Mouse (Mus musculus) stomach, embryonic 16.5 days (tissue): ENCODE measurements at regions not wholly inside any gene's neighbourhood (a gene's known extent, or its start where the extent isn't known, plus 50 kb on each side); places are given as distances from the start of the nearest gene placed in this dataset.

Experiments
- ATAC-seq: fragments of 200-750 bp; cut with Nextera tagmentation; 2 replicates; pipeline ENCODE4 v1.8.0; 2017; ENCODE audit warnings: moderate number of reproducible peaks, moderate TSS enrichment; ENCODE audit not compliant: insufficient read depth, low FRiP score
- H3K27ac ChIP-seq: fragments of 300-500 bp; sonication (generic); 2 replicates; pipeline ENCODE4 v1.5.1; 2014; ENCODE audit warnings: low read length
- H3K27me3 ChIP-seq: fragments of 300-500 bp; sonication (generic); 2 replicates; pipeline ENCODE4 v1.6.1; 2014; ENCODE audit warnings: low read length, control low read depth, mixed read lengths; ENCODE audit not compliant: control insufficient read depth, insufficient read depth
- H3K36me3 ChIP-seq: fragments of 300-500 bp; sonication (generic); 2 replicates; pipeline ENCODE4 v1.6.1; 2014; ENCODE audit warnings: low read length; ENCODE audit not compliant: control insufficient read depth, insufficient read depth
- H3K4me1 ChIP-seq: fragments of 300-500 bp; sonication (generic); 2 replicates; pipeline ENCODE4 v1.6.1; 2014; ENCODE audit warnings: low read length, control low read depth, mixed read lengths; ENCODE audit not compliant: control insufficient read depth, insufficient read depth
- H3K4me2 ChIP-seq: fragments of 300-500 bp; sonication (generic); 2 replicates; pipeline ENCODE4 v1.6.1; 2014; ENCODE audit warnings: low read depth, low read length, mixed read lengths
- H3K4me3 ChIP-seq: fragments of 300-500 bp; sonication (generic); replicated peaks from 2 replicates; pipeline ENCODE4 v1.5.1; 2014; ENCODE audit warnings: mild to moderate bottlenecking, low read length
- H3K9ac ChIP-seq: fragments of 300-500 bp; sonication (generic); 2 replicates; pipeline ENCODE4 v1.6.1; 2014; ENCODE audit warnings: low read length
- H3K9me3 ChIP-seq: fragments of 300-500 bp; sonication (generic); replicated peaks from 2 replicates; pipeline ENCODE4 v1.6.1; 2016; ENCODE audit warnings: low read length, control low read depth; ENCODE audit not compliant: control insufficient read depth
- WGBS: fragments of 180-500 bp; shearing (Covaris S2); extraction: QIAGEN DNeasy Blood & Tissue Kit; methylation state at CpG from one replicate; pipeline ENCODE4 v1.1.7; 2014; 5-methylcytosine and 5-hydroxymethylcytosine counted together

DNA sequence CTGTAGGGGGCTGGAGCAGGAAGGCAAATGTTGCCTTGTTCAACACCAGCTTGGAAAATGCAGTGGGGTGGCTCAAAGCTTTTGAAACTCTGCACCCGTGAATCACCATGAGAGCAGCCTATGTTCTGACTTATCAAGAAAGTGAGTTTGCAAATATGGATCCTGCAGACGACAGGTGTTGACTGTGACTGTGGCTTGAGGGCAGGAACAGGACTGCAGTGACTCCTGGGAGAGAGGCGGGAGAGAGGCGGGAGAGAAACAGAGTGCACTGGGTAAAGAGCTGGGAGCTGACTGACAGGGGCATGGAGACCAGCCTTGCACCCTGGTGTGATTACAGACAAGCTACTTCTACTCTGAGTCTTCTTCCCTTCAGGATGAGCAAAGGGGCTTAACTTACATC is 254.0 kb downstream of the Sec23ip start:
- H3K27me3 ChIP-seq = no peaks in the 10 kb centered on the region
- no peak overlapping the region for H3K27ac ChIP-seq
- no peak overlapping the region for H3K4me3 ChIP-seq
- peak; percentile 29; the same call in 1 of the 2 replicates for ATAC-seq
- H3K9me3 ChIP-seq = no peaks in the 10 kb centered on the region
- H3K9ac ChIP-seq = no peak overlapping the region
- H3K4me1 ChIP-seq = peaks cover 3% of the 10 kb centered on the region; the same call in 1 of the 2 replicates
- no peak overlapping the region for H3K4me2 ChIP-seq
- H3K36me3 ChIP-seq = no peaks in the 10 kb centered on the region
- 49% methylated on average over 4 of the region's 4 CpGs for WGBS

DNA sequence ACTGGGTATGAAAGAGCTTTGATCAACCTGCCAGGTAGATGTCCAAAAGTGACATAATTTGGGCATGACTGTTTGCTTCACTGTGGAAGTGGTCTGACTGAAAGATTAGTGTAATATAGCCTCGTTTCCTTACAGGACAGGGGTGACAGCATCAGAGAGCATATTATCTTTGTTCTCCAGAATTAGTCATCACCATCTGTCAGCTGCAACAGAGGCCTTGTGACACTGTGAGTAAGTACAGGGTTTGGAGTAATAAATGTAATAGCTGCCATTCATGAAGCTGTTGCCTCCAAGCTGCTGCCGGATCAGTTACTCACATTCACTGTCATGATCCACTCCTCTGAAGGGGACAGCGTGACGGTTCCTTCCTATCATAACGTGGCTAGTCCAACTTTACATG is 254.4 kb upstream of the Plpp4 start:
- H3K9me3 ChIP-seq = no peaks in the 10 kb centered on the region
- H3K27ac ChIP-seq = no peak overlapping the region
- no peaks in the 10 kb centered on the region for H3K27me3 ChIP-seq
- peaks cover 3% of the 10 kb centered on the region; the same call in 1 of the 2 replicates for H3K4me1 ChIP-seq
- H3K9ac ChIP-seq = no peak overlapping the region
- no peak for ATAC-seq
- no peak overlapping the region for H3K4me2 ChIP-seq
- no peaks in the 10 kb centered on the region for H3K36me3 ChIP-seq
- 69% methylated on average over 5 of the region's 5 CpGs for whole genome bisulfite sequencing
- no peak overlapping the region for H3K4me3 ChIP-seq

DNA sequence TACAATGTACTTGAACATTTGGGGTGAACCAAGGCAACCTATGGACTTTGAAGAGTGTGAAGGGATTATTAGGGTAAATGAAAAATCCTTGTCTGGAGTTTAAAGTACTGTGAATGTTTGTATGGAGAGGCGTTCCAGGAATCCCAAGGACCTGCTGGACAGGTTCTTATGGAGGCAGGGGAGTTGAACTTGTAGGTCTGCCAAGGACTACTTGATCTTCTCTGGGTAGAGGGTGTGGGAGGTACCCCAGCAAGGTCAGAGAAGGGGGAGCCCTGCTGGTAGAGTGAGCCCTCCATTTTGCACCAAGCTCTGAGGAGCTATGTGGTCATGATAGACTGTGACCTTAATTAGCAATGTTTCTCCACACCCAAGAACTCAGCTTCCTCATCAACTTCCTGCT is 253.7 kb upstream of the Plpp4 start:
- Histone ChIP-seq H3K9ac (no peak overlapping the region), H3K36me3 (no peaks in the 10 kb centered on the region), H3K4me3 (no peak overlapping the region), H3K4me1 (peaks cover 3% of the 10 kb centered on the region; the same call in 1 of the 2 replicates), H3K27ac (no peak overlapping the region), H3K9me3 (no peaks in the 10 kb centered on the region), H3K27me3 (no peaks in the 10 kb centered on the region), H3K4me2 (no peak overlapping the region)
- WGBS = 65% methylated on average over 1 of the region's 1 CpGs
- ATAC-seq = no peak; the same call in 1 of the 2 replicates

DNA sequence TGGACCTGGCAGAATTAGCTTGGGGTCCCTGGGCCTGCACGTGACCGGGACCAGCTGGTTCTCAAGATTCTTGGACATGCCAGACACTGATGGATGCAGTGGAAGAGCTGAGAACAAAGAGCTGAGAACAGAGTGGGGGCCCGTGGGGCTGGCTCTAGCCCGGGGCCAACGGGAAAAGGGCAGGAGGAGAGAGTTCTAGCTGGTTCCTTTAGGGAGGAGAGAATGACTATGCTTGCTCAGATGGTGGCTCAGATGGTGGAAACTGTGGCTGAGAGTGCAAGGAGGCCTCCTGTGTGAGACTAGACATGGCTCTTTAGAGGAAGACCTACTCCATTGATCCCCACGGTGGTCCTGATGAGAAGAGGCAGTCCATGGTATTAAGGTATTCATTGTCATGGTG is 240.5 kb upstream of the Plpp4 start:
- Histone ChIP-seq H3K9ac (no peak overlapping the region), H3K4me2 (no peak overlapping the region), H3K9me3 (peaks cover 4% of the 10 kb centered on the region; the same call in 1 of the 2 replicates), H3K36me3 (no peaks in the 10 kb centered on the region), H3K27me3 (no peaks in the 10 kb centered on the region), H3K4me3 (no peak overlapping the region), H3K27ac (no peak overlapping the region), H3K4me1 (no peaks in the 10 kb centered on the region)
- no peak for ATAC-seq
- WGBS = 79% methylated on average over 6 of the region's 6 CpGs

DNA sequence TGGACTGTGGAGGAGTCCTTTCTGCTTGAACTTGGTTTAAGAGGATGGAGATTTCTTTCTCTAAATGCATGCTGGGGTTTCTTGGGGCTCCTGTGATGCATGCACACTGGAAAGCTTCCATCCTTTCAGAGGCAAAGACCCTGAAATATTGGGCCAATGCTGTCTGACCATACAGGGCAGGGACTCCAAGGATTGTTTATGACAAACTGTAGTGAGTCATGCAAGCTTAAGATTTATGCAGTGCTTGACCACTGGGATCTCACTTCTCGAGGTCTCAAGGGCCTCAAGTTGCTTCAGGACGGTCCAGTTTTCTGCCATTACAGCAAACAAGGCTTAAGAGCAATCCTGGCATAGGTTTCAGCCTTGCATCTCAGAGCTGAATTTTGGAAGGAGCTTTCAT is 229.7 kb upstream of the Plpp4 start:
- Histone ChIP-seq H3K4me1 (no peaks in the 10 kb centered on the region), H3K4me3 (no peak overlapping the region), H3K4me2 (no peak overlapping the region), H3K36me3 (no peaks in the 10 kb centered on the region), H3K9me3 (no peaks in the 10 kb centered on the region), H3K27me3 (no peaks in the 10 kb centered on the region), H3K27ac (0 out of 2 replicates have a peak overlapping the region, but pooled peaks have one; percentile 12), H3K9ac (no peak overlapping the region)
- ATAC-seq = peak; percentile 62; the same call in 1 of the 2 replicates
- 39% methylated on average over 2 of the region's 2 CpGs for WGBS

DNA sequence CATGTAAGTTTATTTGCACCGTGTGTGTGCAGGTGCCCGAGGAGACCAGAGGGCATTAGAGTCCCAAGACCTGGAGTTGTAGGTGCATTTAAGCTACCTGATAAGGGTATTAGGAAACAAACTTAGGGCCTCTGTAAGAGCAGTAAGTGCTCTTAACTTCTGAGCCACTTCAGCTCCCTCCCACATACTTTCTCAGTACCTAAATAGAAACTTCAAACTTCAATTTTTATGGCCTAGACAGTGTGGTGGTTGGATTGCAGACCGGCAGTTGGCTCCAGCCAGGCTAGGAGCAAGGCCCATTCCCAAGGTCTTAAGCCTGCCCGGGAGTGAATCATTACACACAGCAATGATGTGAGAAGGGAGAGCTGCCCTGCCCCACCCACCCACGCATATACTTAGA is 208.8 kb upstream of the Plpp4 start:
- H3K9me3 ChIP-seq = no peaks in the 10 kb centered on the region
- H3K4me2 ChIP-seq = no peak overlapping the region
- H3K27ac ChIP-seq = no peak overlapping the region
- H3K9ac ChIP-seq = no peak overlapping the region
- no peak for ATAC-seq
- H3K4me1 ChIP-seq = no peaks in the 10 kb centered on the region
- H3K27me3 ChIP-seq = no peaks in the 10 kb centered on the region
- H3K4me3 ChIP-seq = no peak overlapping the region
- WGBS = 67% methylated on average over 5 of the region's 5 CpGs
- H3K36me3 ChIP-seq = no peaks in the 10 kb centered on the region

DNA sequence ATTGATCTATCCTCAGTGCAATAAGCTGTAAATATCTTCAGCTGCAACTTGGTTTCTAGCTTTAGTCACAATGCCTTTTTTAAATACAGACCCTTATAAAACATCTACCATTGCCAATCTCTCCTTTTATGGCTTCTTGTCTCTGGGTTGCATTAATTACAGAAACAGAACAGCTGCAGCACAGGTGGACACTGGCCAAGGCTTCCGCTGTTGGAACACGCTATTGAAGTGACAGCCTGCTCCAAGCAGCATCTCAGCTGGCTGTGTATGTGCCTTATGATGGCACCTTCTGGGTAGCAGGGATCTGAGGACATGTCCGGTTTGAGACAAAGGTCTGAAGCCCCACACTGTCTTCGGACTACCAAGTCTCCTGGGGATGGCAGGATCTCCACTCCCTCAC is 207.1 kb upstream of the Plpp4 start:
- Histone ChIP-seq H3K4me1 (no peaks in the 10 kb centered on the region), H3K27me3 (no peaks in the 10 kb centered on the region), H3K9me3 (no peaks in the 10 kb centered on the region), H3K9ac (no peak overlapping the region), H3K36me3 (no peaks in the 10 kb centered on the region), H3K27ac (no peak overlapping the region), H3K4me2 (no peak overlapping the region), H3K4me3 (no peak overlapping the region)
- WGBS = 72% methylated on average over 4 of the region's 4 CpGs
- ATAC-seq = no peak

DNA sequence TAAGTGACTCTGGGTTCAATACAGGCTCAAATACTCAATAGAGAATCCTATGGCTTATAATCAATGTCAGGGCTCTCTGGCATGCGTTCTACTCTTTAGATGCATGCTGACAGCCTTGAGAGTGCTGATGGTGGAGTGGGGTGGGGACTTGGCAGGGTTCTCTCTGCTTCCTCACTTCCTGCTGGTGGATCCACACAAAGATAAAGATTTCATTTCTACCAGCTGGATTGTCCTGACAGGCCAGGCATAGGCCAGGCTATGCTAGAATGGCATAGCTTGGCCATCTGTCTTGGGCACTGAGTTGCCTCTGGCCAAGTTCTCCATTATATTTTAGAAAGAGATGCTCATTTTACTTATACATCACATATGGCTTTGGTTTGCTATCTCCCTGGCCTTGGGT is 206.2 kb upstream of the Plpp4 start:
- Histone ChIP-seq H3K9me3 (no peaks in the 10 kb centered on the region), H3K36me3 (no peaks in the 10 kb centered on the region), H3K9ac (no peak overlapping the region), H3K27me3 (no peaks in the 10 kb centered on the region), H3K27ac (no peak overlapping the region), H3K4me2 (no peak overlapping the region), H3K4me3 (no peak overlapping the region), H3K4me1 (no peaks in the 10 kb centered on the region)
- no peak for ATAC-seq
- 91% methylated on average over 1 of the region's 1 CpGs for WGBS

DNA sequence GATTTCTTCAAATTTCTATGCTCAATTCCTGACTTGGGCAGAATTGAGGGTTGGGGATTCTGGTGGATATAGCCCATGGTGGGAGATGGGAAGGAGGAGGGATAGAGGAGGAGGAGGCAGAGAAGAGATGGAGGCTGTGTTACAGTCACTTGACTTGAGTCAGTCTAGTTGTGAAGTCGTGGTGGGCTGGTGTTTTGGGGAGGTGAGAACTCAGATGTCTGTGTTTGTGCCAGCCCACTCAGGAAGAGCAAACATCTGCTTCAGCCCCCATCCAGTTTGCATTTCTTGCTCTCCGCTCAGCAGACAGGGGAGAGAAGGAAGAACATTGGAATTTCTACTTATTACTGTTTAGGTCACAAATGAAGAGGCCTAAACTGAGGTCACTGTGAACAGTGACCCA is 189.9 kb upstream of the Plpp4 start:
- H3K4me2 ChIP-seq = no peak overlapping the region
- WGBS = 63% methylated on average over 2 of the region's 2 CpGs
- H3K4me3 ChIP-seq = no peak overlapping the region
- no peak overlapping the region for H3K9ac ChIP-seq
- no peaks in the 10 kb centered on the region for H3K4me1 ChIP-seq
- no peak overlapping the region for H3K27ac ChIP-seq
- no peak for ATAC-seq
- H3K9me3 ChIP-seq = no peaks in the 10 kb centered on the region
- no peaks in the 10 kb centered on the region for H3K27me3 ChIP-seq
- H3K36me3 ChIP-seq = no peaks in the 10 kb centered on the region

DNA sequence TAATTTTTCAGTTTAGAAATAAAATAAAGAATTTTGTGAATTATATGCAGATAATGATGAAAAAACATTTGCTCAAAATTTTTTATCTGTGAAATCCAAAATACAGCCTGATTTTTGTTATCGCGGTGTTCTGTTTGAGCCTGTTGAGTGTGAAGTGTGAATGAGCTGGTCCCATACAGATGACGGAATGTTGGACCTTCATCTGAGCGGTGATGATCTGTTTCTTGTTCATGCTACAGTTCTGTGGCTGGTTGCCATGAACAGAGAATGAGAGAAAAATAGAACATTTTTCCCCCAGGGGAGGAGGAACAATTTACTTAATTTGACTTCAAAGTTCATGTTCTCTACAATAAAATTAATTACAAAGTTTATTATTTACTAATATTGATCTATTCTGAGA is 188.7 kb upstream of the Plpp4 start:
- Histone ChIP-seq H3K4me3 (no peak overlapping the region), H3K4me1 (no peaks in the 10 kb centered on the region), H3K27me3 (no peaks in the 10 kb centered on the region), H3K36me3 (no peaks in the 10 kb centered on the region), H3K4me2 (no peak overlapping the region), H3K27ac (no peak overlapping the region), H3K9me3 (no peaks in the 10 kb centered on the region), H3K9ac (no peak overlapping the region)
- WGBS = 70% methylated on average over 4 of the region's 4 CpGs
- ATAC-seq = no peak
